Mouse (Mus musculus): ENCODE data around the gene Spen. TPM values are rescaled to one million over a fixed set of nuclear protein-coding genes. Genes with fewer than 3 reads are reported as not detected.

The Spen gene
- polyA plus RNA-seq, 1 experiment: 11.7 TPM

- Histone ChIP-seq H3K36me3 (ENCODE audit: control insufficient read depth, insufficient read depth) (no peaks in the 10 kb centered on the region), H3K4me3 (no peak within 1 kb of the TSS), H3ac (ENCODE audit: control insufficient read depth, insufficient read length) (no peak within 1 kb of the TSS), H3K79me2 (ENCODE audit: control insufficient read depth, insufficient read depth) (no peaks in the 10 kb centered on the region), H3K27me3 (ENCODE audit: control insufficient read depth, insufficient read depth, insufficient read length) (no peaks in the 10 kb centered on the region), H3K4me2 (ENCODE audit: low read depth) (no peak within 1 kb of the TSS)
- TF ChIP-seq USF1 (IDR thresholded peaks at IDR 0.05; ENCODE audit: low read depth) (no peak), POLR2A (IDR thresholded peaks at IDR 0.05; ENCODE audit: insufficient read length, low read depth) (no peak), TCF3 (IDR thresholded peaks at IDR 0.05; ENCODE audit: insufficient read length, low read depth) (no peak), REST (IDR thresholded peaks at IDR 0.05; ENCODE audit: insufficient read depth, insufficient read length) (no peak), TCF12 (IDR thresholded peaks at IDR 0.05; ENCODE audit: insufficient read depth, poor library complexity, severe bottlenecking) (no peak), SRF (IDR thresholded peaks at IDR 0.05; ENCODE audit: control insufficient read depth, insufficient read length, low read depth) (no peak)
Measured at GRCm38 (mm10) chr4:141435974-141436373, 102.4 kb downstream of the Spen start, which contains the start of gene Srarp. Gene Srarp, minus strand, starts transcription at chr4:141436105.

- Histone ChIP-seq H3ac (ENCODE audit: control insufficient read depth, insufficient read length) (no peak overlapping the region), H3K36me3 (ENCODE audit: control insufficient read depth, insufficient read depth) (no peaks in the 10 kb centered on the region), H3K4me2 (ENCODE audit: low read depth) (no peak overlapping the region), H3K4me3 (no peak overlapping the region), H3K27me3 (ENCODE audit: control insufficient read depth, insufficient read depth, insufficient read length) (no peaks in the 10 kb centered on the region), H3K79me2 (ENCODE audit: control insufficient read depth, insufficient read depth) (no peaks in the 10 kb centered on the region)
- TF ChIP-seq MAX (IDR thresholded peaks at IDR 0.05; ENCODE audit: low read depth) (no peak), MYOG (IDR thresholded peaks at IDR 0.05; ENCODE audit: control insufficient read depth in 1 of 3, insufficient read depth in 1 of 3, insufficient read length in 2 of 3, low read depth in 2 of 3) (no peak), E2F4 (IDR thresholded peaks at IDR 0.05; ENCODE audit: insufficient read depth) (no peak)
Measured at GRCm38 (mm10) chr4:141433191-141433590, 105.2 kb downstream of the Spen start.

- H3K4me3 ChIP-seq: no peak overlapping the region
- H3K27me3 ChIP-seq (ENCODE audit: control insufficient read depth, insufficient read depth, insufficient read length): no peaks in the 10 kb centered on the region
- TF ChIP-seq POLR2AphosphoS2 (IDR thresholded peaks at IDR 0.05; ENCODE audit: insufficient read length, low read depth) (no peak), E2F4 (IDR thresholded peaks at IDR 0.05; ENCODE audit: insufficient read depth) (no peak), MYOD1 (IDR thresholded peaks at IDR 0.05; ENCODE audit: control insufficient read depth in 1 of 3, insufficient read length in 2 of 3, low read depth in 2 of 3) (no peak), TCF12 (IDR thresholded peaks at IDR 0.05; ENCODE audit: insufficient read depth, poor library complexity, severe bottlenecking) (no peak), POLR2A (IDR thresholded peaks at IDR 0.05; ENCODE audit: insufficient read length, low read depth) (no peak), TCF3 (IDR thresholded peaks at IDR 0.05; ENCODE audit: insufficient read length, low read depth) (no peak), REST (IDR thresholded peaks at IDR 0.05; ENCODE audit: insufficient read depth, insufficient read length) (no peak), MAX (IDR thresholded peaks at IDR 0.05; ENCODE audit: low read depth) (no peak), CEBPB (IDR thresholded peaks at IDR 0.05; ENCODE audit: insufficient read depth, poor library complexity, severe bottlenecking) (no peak), SRF (IDR thresholded peaks at IDR 0.05; ENCODE audit: control insufficient read depth, insufficient read length, low read depth) (no peak), USF1 (IDR thresholded peaks at IDR 0.05; ENCODE audit: low read depth) (no peak), MYOG (IDR thresholded peaks at IDR 0.05; ENCODE audit: control insufficient read depth in 1 of 3, insufficient read depth in 1 of 3, insufficient read length in 2 of 3, low read depth in 2 of 3) (no peak)
- no peaks in the 10 kb centered on the region for H3K79me2 ChIP-seq (ENCODE audit: control insufficient read depth, insufficient read depth)
- H3K4me2 ChIP-seq (ENCODE audit: low read depth): no peak overlapping the region
- H3ac ChIP-seq (ENCODE audit: control insufficient read depth, insufficient read length): no peak overlapping the region
- H3K36me3 ChIP-seq (ENCODE audit: control insufficient read depth, insufficient read depth): no peaks in the 10 kb centered on the region
Measured at GRCm38 (mm10) chr4:141432666-141433065, 105.7 kb downstream of the Spen start.

GRCm38 (mm10) chr4:141430997-141431396 is 107.4 kb downstream of the Spen start:
- no peak overlapping the region for H3ac ChIP-seq (ENCODE audit: control insufficient read depth, insufficient read length)
- H3K27me3 ChIP-seq (ENCODE audit: control insufficient read depth, insufficient read depth, insufficient read length): no peaks in the 10 kb centered on the region
- no peaks in the 10 kb centered on the region for H3K79me2 ChIP-seq (ENCODE audit: control insufficient read depth, insufficient read depth)

GRCm38 (mm10) chr4:141429847-141430246 is 108.5 kb downstream of the Spen start:
- Histone ChIP-seq H3K79me2 (ENCODE audit: control insufficient read depth, insufficient read depth) (no peaks in the 10 kb centered on the region), H3K36me3 (ENCODE audit: control insufficient read depth, insufficient read depth) (no peaks in the 10 kb centered on the region), H3K4me2 (ENCODE audit: low read depth) (no peak overlapping the region), H3K27me3 (ENCODE audit: control insufficient read depth, insufficient read depth, insufficient read length) (no peaks in the 10 kb centered on the region), H3ac (ENCODE audit: control insufficient read depth, insufficient read length) (no peak overlapping the region), H3K4me3 (no peak overlapping the region)
- TF ChIP-seq E2F4 (IDR thresholded peaks at IDR 0.05; ENCODE audit: insufficient read depth) (no peak), CEBPB (IDR thresholded peaks at IDR 0.05; ENCODE audit: insufficient read depth, poor library complexity, severe bottlenecking) (no peak), SRF (IDR thresholded peaks at IDR 0.05; ENCODE audit: control insufficient read depth, insufficient read length, low read depth) (no peak), TCF3 (IDR thresholded peaks at IDR 0.05; ENCODE audit: insufficient read length, low read depth) (no peak), POLR2A (IDR thresholded peaks at IDR 0.05; ENCODE audit: insufficient read length, low read depth) (no peak), POLR2AphosphoS2 (IDR thresholded peaks at IDR 0.05; ENCODE audit: insufficient read length, low read depth) (no peak), MYOG (IDR thresholded peaks at IDR 0.05; ENCODE audit: control insufficient read depth in 1 of 3, insufficient read depth in 1 of 3, insufficient read length in 2 of 3, low read depth in 2 of 3) (no peak), MAX (IDR thresholded peaks at IDR 0.05; ENCODE audit: low read depth) (no peak), REST (IDR thresholded peaks at IDR 0.05; ENCODE audit: insufficient read depth, insufficient read length) (no peak), TCF12 (IDR thresholded peaks at IDR 0.05; ENCODE audit: insufficient read depth, poor library complexity, severe bottlenecking) (no peak), USF1 (IDR thresholded peaks at IDR 0.05; ENCODE audit: low read depth) (no peak), MYOD1 (IDR thresholded peaks at IDR 0.05; ENCODE audit: control insufficient read depth in 1 of 3, insufficient read length in 2 of 3, low read depth in 2 of 3) (no peak)

More at GRCm38 (mm10) chr4:141430997-141431396, 107.4 kb downstream of the Spen start:
- Histone ChIP-seq H3K4me3 (no peak overlapping the region), H3K4me2 (ENCODE audit: low read depth) (no peak overlapping the region), H3K36me3 (ENCODE audit: control insufficient read depth, insufficient read depth) (no peaks in the 10 kb centered on the region)
- TF ChIP-seq MYOG (IDR thresholded peaks at IDR 0.05; ENCODE audit: control insufficient read depth in 1 of 3, insufficient read depth in 1 of 3, insufficient read length in 2 of 3, low read depth in 2 of 3): no peak
- TF ChIP-seq MAX (IDR thresholded peaks at IDR 0.05; ENCODE audit: low read depth): no peak
- TF ChIP-seq SRF (IDR thresholded peaks at IDR 0.05; ENCODE audit: control insufficient read depth, insufficient read length, low read depth): no peak
- TF ChIP-seq MYOD1 (IDR thresholded peaks at IDR 0.05; ENCODE audit: control insufficient read depth in 1 of 3, insufficient read length in 2 of 3, low read depth in 2 of 3): no peak
- no peak for TF ChIP-seq USF1 (IDR thresholded peaks at IDR 0.05; ENCODE audit: low read depth)
- no peak for TF ChIP-seq E2F4 (IDR thresholded peaks at IDR 0.05; ENCODE audit: insufficient read depth)
- no peak for TF ChIP-seq POLR2A (IDR thresholded peaks at IDR 0.05; ENCODE audit: insufficient read length, low read depth)
- no peak for TF ChIP-seq TCF3 (IDR thresholded peaks at IDR 0.05; ENCODE audit: insufficient read length, low read depth)

Data from myocyte (in vitro differentiated cells).